Mouse (Mus musculus) liver, embryonic 14.5 days (tissue): ENCODE measurements around the gene Phf3. TPM values are rescaled to one million over a fixed set of nuclear protein-coding genes. Genes with fewer than 3 reads are reported as not detected.

ENCODE experiments used
- ATAC-seq: fragments of 200-750 bp; cut with Nextera tagmentation; 2 replicates; pipeline ENCODE4 v1.8.0; 2017; ENCODE audit warnings: moderate number of reproducible peaks, mild to moderate bottlenecking, moderate library complexity; ENCODE audit not compliant: insufficient read depth
- DNase-seq, 3 experiments: peaks; one replicate each; pipeline ENCODE4 v3.0.0-alpha.2; 2012 to 2013; ENCODE audit warnings: low read depth in 3 of 3, low spot score in 3 of 3
- H3K27ac ChIP-seq: fragments of 300-500 bp; sonication (generic); 2 replicates; pipeline ENCODE4 v1.5.1; 2014; ENCODE audit warnings: moderate library complexity, mild to moderate bottlenecking, control low read depth, inconsistent platforms
- H3K27me3 ChIP-seq: fragments of 300-500 bp; sonication (generic); 2 replicates; pipeline ENCODE4 v1.6.1; 2014; ENCODE audit warnings: mild to moderate bottlenecking, low read length, moderate library complexity; ENCODE audit not compliant: control insufficient read depth, insufficient read depth
- H3K36me3 ChIP-seq: fragments of 300-500 bp; sonication (generic); replicated peaks from 2 replicates; pipeline ENCODE4 v1.6.1; 2014; ENCODE audit warnings: low read depth; ENCODE audit not compliant: control insufficient read depth, insufficient read depth
- H3K4me1 ChIP-seq, 2 experiments: fragments of 200-500 bp in 1 of 2; fragments of 300-500 bp in 1 of 2; sonication (generic) in 1 of 2; replicated peaks; 2 replicates each; pipeline ENCODE4 v1.6.1; 2012 to 2014; ENCODE audit warnings: antibody characterized with exemption in 1 of 2, inconsistent platforms in 1 of 2, low read length in 1 of 2; ENCODE audit not compliant: control insufficient read depth in 2 of 2, insufficient read depth in 2 of 2
- H3K4me2 ChIP-seq: fragments of 300-500 bp; sonication (generic); 2 replicates; pipeline ENCODE4 v1.6.1; 2014; ENCODE audit warnings: low read depth, mild to moderate bottlenecking, control low read depth, moderate library complexity
- H3K4me3 ChIP-seq, 2 experiments: fragments of 200-500 bp in 1 of 2; fragments of 300-500 bp in 1 of 2; sonication (generic) in 1 of 2; 2 replicates each; pipeline ENCODE4 v1.5.1; 2012 to 2014; ENCODE audit warnings: low read depth in 2 of 2, low read length in 2 of 2, mild to moderate bottlenecking in 2 of 2, control low read depth in 1 of 2, inconsistent platforms in 1 of 2, moderate library complexity in 1 of 2; ENCODE audit not compliant: insufficient read depth in 1 of 2
- H3K9ac ChIP-seq: fragments of 300-500 bp; sonication (generic); replicated peaks from 2 replicates; pipeline ENCODE4 v1.6.1; 2014; ENCODE audit warnings: mild to moderate bottlenecking, control low read depth, moderate library complexity
- H3K9me3 ChIP-seq: fragments of 300-500 bp; sonication (generic); 2 replicates; pipeline ENCODE4 v1.6.1; 2016; ENCODE audit warnings: low read length, mixed read lengths; ENCODE audit not compliant: control insufficient read depth
- CTCF ChIP-seq: IDR thresholded peaks from 2 replicates; pipeline ENCODE4 v1.5.1; 2016; ENCODE audit warnings: antibody characterized with exemption, low read depth, control low read depth
- EP300 ChIP-seq: IDR thresholded peaks from 2 replicates; pipeline ENCODE4 v1.6.1; 2016; ENCODE audit warnings: antibody characterized with exemption, low read depth
- WGBS: fragments of 180-500 bp; shearing (Covaris S2); extraction: QIAGEN DNeasy Blood & Tissue Kit; methylation state at CpG from one replicate; pipeline ENCODE4 v1.1.7; 2014; ENCODE audit not compliant: insufficient replicate concordance; 5-methylcytosine and 5-hydroxymethylcytosine counted together
- polyA plus RNA-seq, 2 experiments: library from polyadenylated mRNA; depleted of rRNA in 1 of 2; stranded (reverse) in 1 of 2; unstranded in 1 of 2; fragments of >200 nt; fragmentation: Nextera tagmentation in 1 of 2; extraction: Ambion mirVana in 1 of 2; gene quantifications; 2 replicates each; pipeline versions ENCODE4 v1.2.1 to v1.2.3; 2012 to 2014

Phf3 gene
- polyA plus RNA-seq, 2 experiments: 13.6 to 15.8 TPM

DNA sequence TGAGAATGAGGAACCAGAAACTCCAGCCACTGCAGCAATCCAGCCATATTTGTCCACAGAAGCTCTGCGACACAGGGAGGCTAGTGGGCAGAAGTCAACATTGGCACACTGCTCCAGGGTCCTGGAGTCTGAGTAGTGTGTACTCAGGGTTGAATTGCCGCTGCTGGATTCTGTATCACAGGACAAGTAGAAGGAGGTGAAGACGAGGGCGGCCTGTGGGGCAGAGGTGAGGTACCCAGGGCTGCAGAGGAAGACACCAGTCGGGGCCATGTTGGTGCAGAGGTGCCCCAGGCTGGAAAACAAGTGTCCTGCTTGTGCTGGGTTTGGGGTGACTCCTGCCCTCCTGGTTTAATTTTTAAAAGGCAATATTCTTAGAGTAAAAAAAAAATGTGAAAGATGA lies 79.1 kb downstream of the Phf3 start:
- DNase-seq (no peak), ATAC-seq (no peak)
- TF ChIP-seq CTCF (no peak), EP300 (no peak)
- no peaks in the 10 kb centered on the region for H3K4me1 ChIP-seq
- no peak overlapping the region for H3K4me2 ChIP-seq
- H3K4me3 ChIP-seq: no peak overlapping the region
- H3K27ac ChIP-seq: no peak overlapping the region
- no peaks in the 10 kb centered on the region for H3K36me3 ChIP-seq
- WGBS: 58% methylated on average over 5 of the region's 5 CpGs
- no peaks in the 10 kb centered on the region for H3K27me3 ChIP-seq
- H3K9me3 ChIP-seq: no peaks in the 10 kb centered on the region
- H3K9ac ChIP-seq: no peak overlapping the region

DNA sequence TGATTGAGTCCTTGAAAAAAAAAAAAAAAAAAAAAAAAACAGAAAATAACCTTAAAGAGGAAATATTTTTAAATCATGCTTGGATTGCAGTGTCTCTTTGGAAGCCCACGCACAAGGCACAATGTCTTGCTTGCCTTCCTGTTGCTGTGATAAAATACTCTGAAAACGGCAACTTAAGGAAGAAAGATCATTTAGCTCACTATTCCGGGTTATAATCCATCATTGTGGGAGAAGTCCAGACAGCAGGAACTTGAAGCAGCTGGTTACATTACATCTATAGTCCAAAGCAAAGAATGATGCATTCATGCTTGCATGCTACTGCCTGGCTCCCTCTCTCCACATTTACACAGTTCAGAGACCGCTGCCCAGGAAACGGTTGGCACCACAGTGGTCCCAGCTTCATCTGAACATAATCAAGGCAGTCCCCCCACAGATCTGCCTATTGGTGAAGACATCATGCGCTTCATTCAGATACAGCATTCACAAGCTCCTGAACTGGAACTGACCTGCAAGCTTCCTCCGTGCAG lies 80.3 kb downstream of the Phf3 start:
- Histone ChIP-seq H3K4me1 (no peaks in the 10 kb centered on the region), H3K27ac (no peak overlapping the region), H3K36me3 (no peaks in the 10 kb centered on the region), H3K4me2 (no peak overlapping the region), H3K9ac (no peak overlapping the region), H3K4me3 (no peak overlapping the region), H3K9me3 (no peaks in the 10 kb centered on the region), H3K27me3 (no peaks in the 10 kb centered on the region)
- TF ChIP-seq EP300: no peak
- TF ChIP-seq CTCF: no peak
- WGBS: 60% methylated on average over 7 of the region's 7 CpGs
- ATAC-seq: no peak
- no peak for DNase-seq

DNA sequence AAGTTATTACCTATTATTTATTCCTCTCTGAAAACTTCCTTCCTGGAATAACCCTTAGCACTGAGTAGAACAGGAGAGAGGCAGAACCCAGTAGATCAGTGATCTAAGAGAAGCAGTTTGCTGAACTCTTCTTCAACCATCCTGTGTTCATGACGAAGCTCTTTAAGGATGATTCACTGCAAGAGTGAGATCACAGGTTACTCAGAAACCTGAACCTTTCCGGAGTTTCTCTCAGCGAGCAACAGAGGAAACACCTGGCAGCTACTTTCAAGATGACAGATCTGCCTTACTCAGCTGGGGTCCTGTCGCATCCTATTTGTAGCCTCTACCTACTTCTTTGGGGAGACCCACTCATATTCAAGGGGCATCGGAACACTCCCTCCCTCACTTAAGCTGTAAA lies 80.8 kb downstream of the Phf3 start:
- no peak for DNase-seq
- H3K36me3 ChIP-seq: no peaks in the 10 kb centered on the region
- no peak overlapping the region for H3K27ac ChIP-seq
- H3K4me1 ChIP-seq: no peaks in the 10 kb centered on the region
- 45% methylated on average over 5 of the region's 5 CpGs for WGBS
- no peak overlapping the region for H3K4me3 ChIP-seq
- no peak overlapping the region for H3K4me2 ChIP-seq
- no peaks in the 10 kb centered on the region for H3K9me3 ChIP-seq
- no peak for TF ChIP-seq CTCF
- no peak for TF ChIP-seq EP300
- ATAC-seq: no peak
- H3K9ac ChIP-seq: no peak overlapping the region
- no peaks in the 10 kb centered on the region for H3K27me3 ChIP-seq

DNA sequence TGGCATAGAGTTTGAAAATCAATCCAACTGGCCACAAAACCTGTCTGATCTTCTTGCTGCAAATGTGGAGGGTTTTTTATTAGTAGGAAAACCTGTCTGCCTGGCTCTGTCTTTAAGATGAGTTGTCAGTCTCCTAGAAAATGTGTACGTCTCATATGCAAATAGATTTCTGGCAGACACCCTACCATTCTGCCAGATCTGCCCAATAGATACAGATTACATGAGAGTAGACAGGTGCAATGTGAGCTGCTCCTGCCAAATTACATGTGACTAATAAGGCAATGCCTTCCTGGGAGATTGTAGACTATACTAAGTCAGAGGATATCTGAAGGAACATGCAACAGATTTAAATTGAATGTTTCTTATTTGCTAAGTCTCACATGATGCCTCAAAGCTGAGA lies 83.5 kb downstream of the Phf3 start:
- Histone ChIP-seq H3K36me3 (no peaks in the 10 kb centered on the region), H3K27me3 (no peaks in the 10 kb centered on the region), H3K9me3 (no peaks in the 10 kb centered on the region), H3K9ac (no peak overlapping the region), H3K4me3 (no peak overlapping the region), H3K4me1 (no peaks in the 10 kb centered on the region), H3K4me2 (no peak overlapping the region), H3K27ac (no peak overlapping the region)
- WGBS: 60% methylated on average over 1 of the region's 1 CpGs
- TF ChIP-seq EP300 (no peak), CTCF (no peak)
- ATAC-seq (no peak), DNase-seq (no peak)

DNA sequence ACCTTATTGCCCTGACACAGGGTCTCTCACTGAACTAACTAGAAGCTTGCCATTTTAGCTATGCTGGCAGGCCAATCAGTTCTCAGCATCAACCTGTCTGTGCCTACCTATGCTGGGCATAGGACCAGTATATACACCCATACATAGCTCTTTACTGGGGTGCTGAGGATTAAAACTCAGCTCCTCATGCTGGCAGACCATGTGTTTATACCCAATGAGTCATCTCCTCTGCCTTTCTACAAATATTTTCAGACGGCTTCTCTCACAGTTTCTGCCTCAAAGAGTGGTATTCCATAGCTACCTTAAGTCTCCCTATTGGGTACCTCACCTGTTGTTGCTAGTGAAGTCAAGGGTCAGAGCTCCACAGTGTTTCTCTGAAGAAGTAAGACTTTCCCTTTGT lies 84.0 kb downstream of the Phf3 start:
- 65% methylated on average over 1 of the region's 1 CpGs for WGBS

More for the DNA sequence above, 84.0 kb downstream of the Phf3 start:
- H3K4me2 ChIP-seq: no peak overlapping the region
- H3K36me3 ChIP-seq: no peaks in the 10 kb centered on the region
- ATAC-seq (no peak), DNase-seq (no peak)
- TF ChIP-seq CTCF: no peak
- TF ChIP-seq EP300: no peak
- H3K9ac ChIP-seq: no peak overlapping the region
- H3K9me3 ChIP-seq: no peaks in the 10 kb centered on the region
- no peaks in the 10 kb centered on the region for H3K27me3 ChIP-seq
- no peak overlapping the region for H3K4me3 ChIP-seq
- no peak overlapping the region for H3K27ac ChIP-seq
- no peaks in the 10 kb centered on the region for H3K4me1 ChIP-seq
